Mouse (Mus musculus) thymus, postnatal 14 days (tissue): ENCODE measurements around the gene Nanos2.

ENCODE experiments used
- DNase-seq: peaks from one replicate; pipeline ENCODE4 v3.0.0; 2021

The Nanos2 gene

DNA sequence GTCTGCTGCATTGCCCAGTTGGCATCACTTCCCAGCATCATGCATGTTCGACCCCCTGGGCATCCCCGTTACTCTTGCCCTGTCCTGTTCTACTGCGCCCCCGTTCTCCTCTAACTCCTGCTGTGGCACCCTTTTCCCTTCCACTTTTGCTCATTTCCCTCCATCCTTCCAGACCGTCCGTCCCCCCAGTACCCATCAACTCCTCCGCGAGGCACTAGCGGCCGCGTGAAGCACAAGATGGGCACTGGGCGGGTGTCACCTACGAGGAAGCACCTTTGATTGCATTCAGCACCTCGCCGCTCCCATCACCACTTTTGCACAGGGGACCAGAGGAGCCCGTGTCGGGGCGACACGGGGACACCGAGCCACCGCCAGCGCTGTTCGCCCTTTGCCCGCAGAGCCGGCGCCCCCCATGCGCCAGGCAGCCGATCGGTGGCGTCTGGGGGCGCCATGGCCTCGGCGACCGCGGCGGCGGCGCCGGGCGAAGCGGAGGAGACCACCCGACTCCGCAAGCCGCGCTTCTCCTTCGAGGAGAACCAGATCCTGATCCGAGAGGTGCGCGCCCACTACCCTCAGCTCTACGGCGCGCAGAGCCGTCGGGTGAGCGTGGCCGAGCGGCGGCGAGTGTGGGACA lies 4.6 kb downstream of the Nanos2 start:
- peak; percentile 39 for DNase-seq

- DNase-seq = peak; percentile 37
Measured at GRCm38 (mm10) chr7:18992294-18992675, 5.1 kb downstream of the Nanos2 start.

DNA sequence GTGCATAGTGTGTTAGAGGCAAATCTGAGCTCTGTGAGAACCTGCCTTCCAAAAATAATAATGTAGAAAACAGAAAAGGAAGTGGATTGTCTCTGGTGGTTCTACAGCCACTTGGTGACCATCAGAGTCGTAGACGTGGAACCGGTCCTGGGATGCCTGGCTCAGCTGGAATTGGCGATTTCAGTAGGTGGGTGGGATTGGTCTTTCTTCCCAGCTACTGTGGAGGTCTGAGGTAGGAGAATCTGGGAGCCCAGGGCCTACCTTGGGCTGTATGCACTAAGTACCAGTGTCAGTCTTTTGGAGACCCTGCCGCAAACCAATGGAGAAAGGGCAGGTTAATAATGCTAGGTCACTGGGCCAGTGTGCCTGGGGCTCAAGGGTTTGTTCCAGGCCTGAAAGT lies 5.8 kb downstream of the Nanos2 start:
- no peak for DNase-seq

- no peak for DNase-seq
Measured at GRCm38 (mm10) chr7:18998835-18999234, 11.6 kb downstream of the Nanos2 start.

DNA sequence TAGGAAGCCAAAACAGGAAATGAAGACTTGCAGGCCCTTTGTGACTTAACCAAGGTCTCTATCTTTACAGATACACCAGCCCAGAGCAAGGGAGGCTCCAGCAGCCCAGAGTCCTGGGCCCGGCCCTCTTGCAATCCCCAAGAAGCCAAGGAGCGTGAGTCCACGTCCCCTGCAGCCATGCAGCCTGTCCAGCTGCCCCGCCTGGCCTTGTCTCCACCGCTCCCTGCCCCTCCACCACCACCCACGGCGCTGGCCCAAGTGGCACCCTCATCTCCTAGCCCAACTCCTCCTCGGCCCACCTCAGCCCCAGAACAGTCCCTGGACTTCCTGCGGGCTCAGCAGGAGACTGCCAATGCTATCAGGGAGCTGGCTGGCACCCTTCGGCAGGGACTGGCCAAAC lies 13.2 kb downstream of the Nanos2 start:
- DNase-seq = peak; percentile 55

DNA sequence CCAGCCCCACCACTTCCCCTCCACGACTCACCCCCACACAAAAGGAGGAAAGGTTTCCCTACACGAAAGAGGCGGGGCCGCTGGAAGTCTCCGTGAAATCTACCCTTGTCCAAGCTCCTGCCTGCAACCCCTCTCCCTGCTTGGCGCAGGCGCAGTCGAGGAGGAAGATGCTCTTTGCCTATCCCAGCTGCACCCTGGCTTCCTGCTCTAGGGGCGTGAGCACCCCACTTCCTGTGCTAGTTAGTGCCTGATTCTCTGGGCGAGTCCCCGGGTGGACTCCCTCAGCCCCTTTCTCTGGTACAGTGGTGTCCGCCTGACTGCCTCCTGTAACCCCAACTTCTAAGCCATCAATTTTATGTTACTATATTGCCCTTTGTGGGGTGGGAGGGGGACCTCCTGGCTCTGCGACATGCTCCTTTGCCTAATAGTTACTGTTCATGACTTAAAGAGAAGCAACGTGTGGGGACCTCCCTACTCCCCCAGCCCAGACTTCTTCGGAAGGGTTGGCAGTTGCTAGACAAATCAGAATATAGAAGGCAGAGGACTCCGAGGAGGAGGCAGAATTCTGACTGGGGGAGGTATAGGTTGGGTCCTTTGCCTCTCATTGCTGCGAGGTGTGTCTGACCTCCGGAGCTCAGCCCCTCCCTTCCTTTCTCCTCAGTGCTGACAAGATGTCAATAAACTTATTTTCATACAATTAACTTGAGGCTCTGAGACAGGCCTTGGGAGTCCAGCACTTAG lies 14.0 kb downstream of the Nanos2 start:
- DNase-seq = peak; percentile 95

DNA sequence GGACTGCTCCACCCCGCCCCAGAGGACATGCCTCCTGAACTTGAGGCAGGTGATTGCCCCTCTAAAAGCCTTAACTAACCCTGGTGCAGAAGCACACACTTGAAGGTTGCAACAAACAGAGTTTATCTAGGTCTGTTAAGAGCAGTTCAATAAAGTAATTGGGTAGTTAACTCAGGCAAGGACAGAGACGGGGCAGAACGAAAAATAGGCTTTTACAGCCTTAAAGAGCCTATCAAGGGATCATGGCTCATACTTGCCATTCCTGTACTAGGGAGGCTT lies 14.5 kb downstream of the Nanos2 start:
- no peak for DNase-seq

DNA sequence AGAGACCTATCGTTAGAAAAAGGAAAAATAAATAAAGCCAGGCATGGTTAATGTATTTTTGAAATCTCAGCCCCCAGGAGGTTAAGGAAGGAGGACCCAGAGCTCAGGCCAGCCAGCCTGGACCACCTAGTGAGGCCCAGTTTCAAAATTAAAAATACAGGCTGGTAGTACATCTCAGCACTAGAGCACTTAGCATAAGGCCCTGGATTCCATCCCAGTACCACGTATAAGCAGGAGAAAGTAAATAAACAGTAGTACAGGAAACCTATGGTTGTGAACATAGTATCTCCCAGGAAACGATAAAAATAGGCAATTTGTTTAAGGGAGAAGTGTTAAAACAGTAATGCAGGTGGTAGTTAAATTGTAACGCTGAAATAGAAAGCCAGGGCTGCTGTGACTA lies 14.9 kb downstream of the Nanos2 start:
- DNase-seq = no peak

DNA sequence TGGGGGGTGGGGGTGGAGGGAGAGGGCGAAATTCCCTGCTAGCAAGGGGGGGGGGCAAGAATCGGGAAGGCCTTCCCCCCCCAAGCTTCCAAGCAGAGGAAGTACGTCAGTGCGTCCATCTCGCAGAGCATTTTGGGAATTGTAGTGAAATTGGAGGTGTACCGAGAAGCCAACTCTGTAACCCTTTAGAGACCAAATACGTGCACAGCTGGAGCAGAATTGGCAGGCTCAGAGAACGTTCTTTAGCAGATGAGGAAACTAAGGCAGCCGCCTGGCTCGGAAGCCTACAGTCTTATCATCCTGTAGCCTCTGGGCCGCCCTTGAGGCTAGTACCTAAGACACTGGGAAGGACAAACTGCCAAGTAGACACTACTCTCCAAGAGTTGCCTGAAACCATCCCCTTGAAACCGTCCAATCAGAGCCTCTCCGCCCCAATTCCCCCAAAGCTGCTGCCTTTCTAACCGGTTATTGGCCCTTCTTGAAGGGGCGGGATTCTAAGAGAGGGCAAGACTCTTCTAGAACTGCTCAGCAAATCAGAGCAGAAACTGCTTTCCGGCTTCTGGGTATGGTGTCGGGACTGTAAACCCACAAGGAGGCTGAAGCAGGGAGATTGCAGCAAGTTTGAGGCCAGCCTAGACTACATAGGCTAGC lies 15.8 kb downstream of the Nanos2 start:
- peak; percentile 74 for DNase-seq

DNA sequence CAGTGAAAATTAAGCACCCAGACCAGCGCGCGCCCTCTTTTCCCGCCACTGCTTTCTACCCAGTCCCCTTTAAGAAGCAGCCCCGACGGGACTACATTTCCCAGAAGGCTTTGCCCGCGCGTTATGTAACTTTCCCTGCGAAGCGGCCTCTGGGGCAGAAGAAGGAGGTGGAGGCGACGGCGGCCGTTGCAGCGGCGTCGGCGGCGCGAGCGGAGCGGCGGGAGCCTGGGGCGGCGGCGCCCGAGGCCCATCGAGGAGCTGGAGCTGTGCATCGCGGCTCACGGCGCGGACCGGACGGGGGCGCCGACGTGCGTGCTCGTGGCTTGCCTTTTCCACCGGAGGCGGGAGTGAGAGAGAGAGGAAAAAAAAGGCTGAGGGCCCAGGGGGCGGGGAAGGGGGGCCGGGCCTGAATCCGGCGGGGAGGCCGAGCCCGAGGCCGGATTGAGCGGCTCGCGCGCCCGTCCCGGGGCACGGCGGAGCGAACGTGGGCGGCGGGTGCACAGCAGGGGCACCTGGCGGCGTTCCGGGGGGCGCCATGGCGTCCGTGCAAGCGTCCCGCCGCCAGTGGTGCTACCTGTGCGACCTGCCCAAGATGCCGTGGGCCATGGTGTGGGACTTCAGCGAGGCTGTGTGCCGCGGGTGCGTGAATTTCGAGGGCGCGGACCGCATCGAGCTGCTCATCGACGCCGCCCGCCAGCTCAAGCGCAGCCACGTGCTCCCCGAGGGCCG lies 16.9 kb downstream of the Nanos2 start, which contains the start of gene Irf2bp1:
Gene Irf2bp1 (plus strand): TSS at position 143 of the 729 bp plus-strand sequence.
- DNase-seq = peak; percentile 94

- no peak for DNase-seq
Measured at GRCm38 (mm10) chr7:19004631-19005079, 17.5 kb downstream of the Nanos2 start.

DNA sequence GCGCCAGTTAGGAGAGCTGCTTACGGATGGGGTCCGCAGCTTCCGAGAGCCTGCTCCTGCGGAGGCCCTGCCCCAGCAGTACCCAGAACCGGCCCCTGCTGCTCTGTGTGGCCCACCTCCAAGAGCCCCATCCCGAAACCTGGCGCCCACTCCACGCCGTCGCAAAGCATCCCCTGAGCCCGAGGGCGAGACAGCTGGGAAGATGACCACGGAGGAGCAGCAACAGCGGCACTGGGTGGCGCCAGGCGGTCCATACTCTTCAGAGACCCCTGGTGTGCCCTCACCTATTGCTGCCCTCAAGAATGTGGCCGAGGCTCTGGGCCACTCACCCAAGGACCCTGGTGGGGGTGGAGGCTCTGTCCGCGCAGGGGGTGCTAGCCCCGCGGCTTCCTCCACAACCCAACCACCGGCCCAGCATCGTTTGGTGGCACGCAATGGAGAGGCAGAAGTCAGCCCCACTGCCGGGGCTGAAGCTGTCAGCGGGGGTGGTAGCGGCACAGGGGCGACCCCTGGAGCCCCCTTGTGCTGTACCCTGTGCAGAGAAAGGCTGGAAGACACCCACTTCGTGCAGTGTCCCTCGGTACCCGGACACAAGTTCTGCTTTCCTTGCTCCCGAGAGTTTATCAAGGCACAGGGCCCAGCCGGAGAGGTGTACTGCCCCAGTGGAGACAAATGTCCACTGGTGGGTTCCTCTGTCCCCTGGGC lies 18.4 kb downstream of the Nanos2 start:
- DNase-seq = no peak

GRCm38 (mm10) chr7:19006476-19006875 lies 19.3 kb downstream of the Nanos2 start:
- DNase-seq = peak; percentile 79

GRCm38 (mm10) chr7:19007026-19007977 lies 20.1 kb downstream of the Nanos2 start:
- DNase-seq = no peak

GRCm38 (mm10) chr7:19010581-19010980 lies 23.4 kb downstream of the Nanos2 start:
- no peak for DNase-seq

DNA sequence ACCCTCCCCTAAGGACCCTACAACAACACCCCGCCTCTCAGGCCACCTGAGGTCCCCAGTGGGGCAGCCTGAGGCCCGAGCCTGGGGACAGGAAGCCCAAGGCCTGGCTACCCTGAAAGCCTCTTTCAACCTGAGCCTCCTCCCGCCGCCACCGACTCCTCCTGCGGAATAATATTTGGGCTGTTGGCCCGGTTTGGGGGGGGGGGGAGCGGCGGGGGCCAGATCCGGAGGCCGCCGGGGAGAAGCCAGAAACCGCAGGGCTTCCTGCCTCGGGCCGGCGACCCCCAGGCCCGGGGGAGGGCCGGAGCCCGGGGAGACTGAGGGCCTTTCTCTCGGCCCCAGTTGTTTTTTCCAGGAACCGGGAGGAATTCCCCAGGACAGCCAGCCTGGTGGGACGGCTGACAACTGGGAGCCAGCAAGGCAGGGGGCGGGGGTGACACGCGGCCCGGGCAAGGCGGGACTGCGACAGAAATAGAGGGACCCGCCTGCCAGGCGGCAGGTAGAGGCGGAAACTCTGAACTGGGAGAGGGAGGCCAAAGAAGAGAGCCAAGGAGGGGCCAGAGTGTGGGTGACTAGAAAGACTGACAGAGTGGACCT lies 24.9 kb downstream of the Nanos2 start:
- no peak for DNase-seq

- DNase-seq = no peak
Measured at GRCm38 (mm10) chr7:19012882-19013281, 25.7 kb downstream of the Nanos2 start.

DNA sequence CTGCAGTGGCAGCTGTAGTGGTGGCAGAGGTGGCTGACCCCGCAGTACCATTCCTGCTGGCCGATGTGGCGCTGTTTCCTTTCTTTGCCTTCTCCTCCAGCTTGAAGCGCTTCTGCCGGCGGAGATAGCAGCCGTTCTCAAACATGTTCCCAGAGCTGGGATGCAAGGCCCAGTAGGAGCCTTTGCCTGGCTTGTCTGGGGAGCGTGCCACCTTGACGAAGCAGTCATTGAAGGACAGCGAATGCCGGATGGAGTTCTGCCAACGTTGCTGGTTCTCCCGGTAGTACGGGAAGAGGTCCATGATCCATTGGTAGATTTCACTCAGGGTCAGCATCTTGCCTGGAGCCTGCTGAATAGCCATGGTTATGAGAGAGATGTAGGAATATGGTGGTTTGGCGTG lies 27.3 kb downstream of the Nanos2 start:
- no peak for DNase-seq

DNA sequence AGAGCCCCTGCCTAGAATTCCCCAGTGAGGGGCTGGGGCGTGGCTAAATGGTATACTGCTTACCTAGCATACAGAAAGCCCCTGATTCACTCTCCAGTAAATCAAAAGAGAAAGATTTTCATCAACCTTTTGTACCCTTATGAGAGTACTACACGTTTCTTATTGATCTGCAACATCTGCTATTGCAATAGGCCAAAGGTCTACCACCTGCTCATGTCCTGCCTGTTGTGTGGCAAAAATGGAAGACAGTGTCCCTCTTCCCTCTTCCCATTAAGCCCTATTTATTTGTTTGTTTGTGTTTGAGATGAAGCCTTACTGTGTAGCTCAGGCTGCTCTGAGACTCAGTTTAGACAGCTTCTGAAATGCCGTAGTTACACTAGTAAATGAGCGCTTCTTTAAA lies 28.8 kb downstream of the Nanos2 start:
- no peak for DNase-seq

DNA sequence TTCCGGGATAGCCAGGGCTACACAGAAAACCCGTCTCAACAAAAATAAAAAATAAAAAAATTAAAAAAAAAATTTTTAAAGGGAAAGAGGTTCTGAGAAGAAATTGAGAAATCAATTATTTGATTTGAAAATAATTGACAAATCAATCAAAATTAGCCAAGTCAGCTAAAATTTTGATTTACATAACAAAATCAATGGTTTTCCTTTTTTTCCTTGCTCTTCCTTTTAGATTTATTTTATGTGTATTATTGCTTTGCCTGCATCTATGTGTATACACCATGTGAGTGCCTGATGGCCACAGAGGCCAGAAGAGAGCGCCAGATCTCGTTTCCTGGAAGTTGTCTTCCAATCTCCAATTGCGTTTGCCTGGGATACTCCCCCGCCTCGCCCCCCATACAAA lies 30.7 kb downstream of the Nanos2 start:
- DNase-seq = no peak

GRCm38 (mm10) chr7:19021048-19021447 lies 33.8 kb downstream of the Nanos2 start:
- no peak for DNase-seq
